Mouse (Mus musculus) heart, embryonic 16.5 days (tissue): ENCODE measurements around the gene Ankrd40. TPM values are rescaled to one million over a fixed set of nuclear protein-coding genes. Genes with fewer than 3 reads are reported as not detected.

Experiments
- ATAC-seq: fragments of 200-750 bp; cut with Nextera tagmentation; replicated peaks from 2 replicates; pipeline ENCODE4 v1.8.0; 2017; ENCODE audit warnings: moderate number of reproducible peaks; ENCODE audit not compliant: insufficient read depth, low FRiP score; ENCODE audit errors: extremely low read depth
- H3K27ac ChIP-seq: fragments of 300-500 bp; sonication (generic); 2 replicates; pipeline ENCODE4 v1.5.1; 2014; ENCODE audit warnings: mild to moderate bottlenecking, low read length, control low read depth, moderate library complexity
- H3K27me3 ChIP-seq: fragments of 300-500 bp; sonication (generic); 2 replicates; pipeline ENCODE4 v1.6.1; 2014; ENCODE audit warnings: low read length, mixed read lengths; ENCODE audit not compliant: control insufficient read depth, insufficient read depth
- H3K36me3 ChIP-seq: fragments of 300-500 bp; sonication (generic); 2 replicates; pipeline ENCODE4 v1.6.1; 2014; ENCODE audit not compliant: control insufficient read depth, insufficient read depth
- H3K4me1 ChIP-seq: fragments of 300-500 bp; sonication (generic); 2 replicates; pipeline ENCODE4 v1.6.1; 2014; ENCODE audit warnings: low read length, mixed read lengths; ENCODE audit not compliant: control insufficient read depth, insufficient read depth
- H3K4me2 ChIP-seq: fragments of 300-500 bp; sonication (generic); 2 replicates; pipeline ENCODE4 v1.6.1; 2014; ENCODE audit warnings: low read depth, mild to moderate bottlenecking, control low read depth, low read length
- H3K4me3 ChIP-seq: fragments of 300-500 bp; sonication (generic); 2 replicates; pipeline ENCODE4 v1.5.1; 2014; ENCODE audit warnings: mild to moderate bottlenecking, control low read depth, low read length
- H3K9ac ChIP-seq: fragments of 300-500 bp; sonication (generic); 2 replicates; pipeline ENCODE4 v1.6.1; 2014; ENCODE audit warnings: low read length, control low read depth
- H3K9me3 ChIP-seq: fragments of 300-500 bp; sonication (generic); replicated peaks from 2 replicates; pipeline ENCODE4 v1.6.1; 2016; ENCODE audit warnings: low read length; ENCODE audit not compliant: control insufficient read depth
- WGBS: fragments of 180-500 bp; shearing (Covaris S2); extraction: QIAGEN DNeasy Blood & Tissue Kit; methylation state at CpG from one replicate; pipeline ENCODE4 v1.1.7; 2014; 5-methylcytosine and 5-hydroxymethylcytosine counted together
- polyA plus RNA-seq: library from polyadenylated mRNA; unstranded; fragments of >200 nt; fragmentation: Nextera tagmentation; extraction: Ambion mirVana; gene quantifications from 2 replicates; pipeline ENCODE4 v1.2.1, GENCODE M21; 2015

Gene Ankrd40
- polyA plus RNA-seq = 17.5 and 22.6 TPM in 2 replicates

GRCm38 (mm10) chr11:94327693-94328643 lies at the start of gene Ankrd40:
Gene Ankrd40 (plus strand): TSS chr11:94328001.
- no peaks in the 10 kb centered on the region for H3K27me3 ChIP-seq
- no peaks in the 10 kb centered on the region for H3K36me3 ChIP-seq
- ATAC-seq = peak; percentile 91
- under 1% methylated on average over 73 of the region's 78 CpGs for WGBS
- H3K4me1 ChIP-seq = peaks cover 19% of the 10 kb centered on the region
- H3K9me3 ChIP-seq = no peaks in the 10 kb centered on the region
- H3K4me3 ChIP-seq = peak within 1 kb of the TSS; percentile 85
- peak within 1 kb of the TSS; percentile 97 for H3K9ac ChIP-seq
- peak within 1 kb of the TSS; percentile 69 for H3K4me2 ChIP-seq
- H3K27ac ChIP-seq = peak within 1 kb of the TSS; percentile 99

- Histone ChIP-seq H3K9ac (no peak within 1 kb of the TSS), H3K9me3 (no peaks in the 10 kb centered on the region), H3K27ac (peak within 1 kb of the TSS; percentile 9), H3K36me3 (peaks cover 14% of the 10 kb centered on the region), H3K4me3 (no peak within 1 kb of the TSS), H3K4me1 (peaks cover 6% of the 10 kb centered on the region), H3K27me3 (no peaks in the 10 kb centered on the region), H3K4me2 (no peak within 1 kb of the TSS)
- 65% methylated on average over 11 of the region's 11 CpGs for WGBS
- ATAC-seq = 0 out of 2 replicates have a peak, but pooled peaks have one; percentile 7
These were observed 46.3 kb upstream of the Ankrd40 start, which contains the start of gene Gm21885 for GRCm38 (mm10) chr11:94281199-94282181. Gene Gm21885 (plus strand): TSS chr11:94281873.

- Histone ChIP-seq H3K4me2 (no peak overlapping the region), H3K27me3 (no peaks in the 10 kb centered on the region), H3K36me3 (peaks cover 18% of the 10 kb centered on the region), H3K9ac (no peak overlapping the region), H3K27ac (peak overlapping the region; percentile 9; the same call in 1 of the 2 replicates), H3K9me3 (no peaks in the 10 kb centered on the region), H3K4me1 (peaks cover 4% of the 10 kb centered on the region; the same call in 1 of the 2 replicates), H3K4me3 (no peak overlapping the region)
- 58% methylated on average over 5 of the region's 5 CpGs for WGBS
- ATAC-seq = no peak
These were observed 45.5 kb upstream of the Ankrd40 start for GRCm38 (mm10) chr11:94282291-94282690.

GRCm38 (mm10) chr11:94283536-94284099 lies 44.2 kb upstream of the Ankrd40 start:
- no peak overlapping the region for H3K27ac ChIP-seq
- no peaks in the 10 kb centered on the region for H3K9me3 ChIP-seq
- peaks cover 26% of the 10 kb centered on the region for H3K36me3 ChIP-seq
- no peaks in the 10 kb centered on the region for H3K27me3 ChIP-seq
- H3K4me3 ChIP-seq = no peak overlapping the region
- ATAC-seq = no peak
- H3K4me1 ChIP-seq = peaks cover 4% of the 10 kb centered on the region; the same call in 1 of the 2 replicates
- WGBS = 88% methylated on average over 6 of the region's 6 CpGs
- H3K9ac ChIP-seq = no peak overlapping the region
- no peak overlapping the region for H3K4me2 ChIP-seq

GRCm38 (mm10) chr11:94285886-94286574 lies 41.8 kb upstream of the Ankrd40 start:
- ATAC-seq = no peak
- Histone ChIP-seq H3K4me1 (peaks cover 4% of the 10 kb centered on the region; the same call in 1 of the 2 replicates), H3K9ac (no peak overlapping the region), H3K27ac (no peak overlapping the region), H3K4me3 (no peak overlapping the region), H3K9me3 (no peaks in the 10 kb centered on the region), H3K4me2 (no peak overlapping the region), H3K27me3 (no peaks in the 10 kb centered on the region), H3K36me3 (peaks cover 44% of the 10 kb centered on the region)
- WGBS = 81% methylated on average over 11 of the region's 11 CpGs

GRCm38 (mm10) chr11:94287105-94287504 lies 40.7 kb upstream of the Ankrd40 start:
- Histone ChIP-seq H3K27me3 (no peaks in the 10 kb centered on the region), H3K27ac (no peak overlapping the region), H3K9me3 (no peaks in the 10 kb centered on the region), H3K9ac (no peak overlapping the region), H3K4me3 (no peak overlapping the region), H3K4me1 (no peaks in the 10 kb centered on the region), H3K4me2 (no peak overlapping the region), H3K36me3 (peaks cover 49% of the 10 kb centered on the region)
- WGBS = 77% methylated on average over 5 of the region's 5 CpGs
- no peak for ATAC-seq

GRCm38 (mm10) chr11:94290062-94290740 lies 37.6 kb upstream of the Ankrd40 start:
- WGBS = 76% methylated on average over 10 of the region's 10 CpGs
- no peak overlapping the region for H3K4me2 ChIP-seq
- no peaks in the 10 kb centered on the region for H3K9me3 ChIP-seq
- H3K4me1 ChIP-seq = no peaks in the 10 kb centered on the region
- H3K27me3 ChIP-seq = no peaks in the 10 kb centered on the region
- no peak for ATAC-seq
- H3K9ac ChIP-seq = no peak overlapping the region
- no peak overlapping the region for H3K27ac ChIP-seq
- H3K36me3 ChIP-seq = peaks cover 63% of the 10 kb centered on the region
- no peak overlapping the region for H3K4me3 ChIP-seq
